Mouse (Mus musculus): Measurements from ENCODE around the gene Lipc. TPM values are rescaled to one million over a fixed set of nuclear protein-coding genes. Genes with fewer than 3 reads are reported as not detected.

Lipc gene
- 0.08 TPM in 1 of 2 replicates, not detected in the other for polyA plus RNA-seq (2015; fragmentation: Nextera tagmentation; extraction: Ambion mirVana)

- Histone ChIP-seq H3K4me2 (replicated peaks; ENCODE audit: low read depth) (no peak within 1 kb of the TSS), H3K4me3 (ENCODE audit: low read depth, low read length) (no peak within 1 kb of the TSS), H3K9me3 (ENCODE audit: control insufficient read depth) (no peaks in the 10 kb centered on the region), H3K36me3 (ENCODE audit: control insufficient read depth, insufficient read depth) (no peaks in the 10 kb centered on the region), H3K4me1 (replicated peaks; ENCODE audit: control insufficient read depth, insufficient read depth, low read length) (no peaks in the 10 kb centered on the region), H3K9ac (ENCODE audit: low read depth, low read length) (no peak within 1 kb of the TSS), H3K27ac (ENCODE audit: low read depth, low read length) (no peak within 1 kb of the TSS), H3K27me3 (replicated peaks; ENCODE audit: control insufficient read depth, insufficient read depth, low read length) (no peaks in the 10 kb centered on the region)
- no peak for ATAC-seq
- WGBS: 92% methylated on average over 4 of the region's 4 CpGs
- no peak for TF ChIP-seq CTCF (IDR thresholded peaks at IDR 0.05; ENCODE audit: low read depth)
Observed at GRCm38 (mm10) chr9:70952126-70952525, at the start of gene Lipc. TSS of gene Lipc (minus strand) at chr9:70952226.

- H3K36me3 ChIP-seq (ENCODE audit: control insufficient read depth, insufficient read depth): no peaks in the 10 kb centered on the region
- TF ChIP-seq CTCF (IDR thresholded peaks at IDR 0.05; ENCODE audit: low read depth): no peak
- H3K27me3 ChIP-seq (replicated peaks; ENCODE audit: control insufficient read depth, insufficient read depth, low read length): no peaks in the 10 kb centered on the region
- no peaks in the 10 kb centered on the region for H3K9me3 ChIP-seq (ENCODE audit: control insufficient read depth)
- H3K4me2 ChIP-seq (replicated peaks; ENCODE audit: low read depth): no peak overlapping the region
- no peak for ATAC-seq
- no peak overlapping the region for H3K9ac ChIP-seq (ENCODE audit: low read depth, low read length)
- WGBS: 85% methylated on average over 4 of the region's 4 CpGs
- no peak overlapping the region for H3K27ac ChIP-seq (ENCODE audit: low read depth, low read length)
- no peaks in the 10 kb centered on the region for H3K4me1 ChIP-seq (replicated peaks; ENCODE audit: control insufficient read depth, insufficient read depth, low read length)
- no peak overlapping the region for H3K4me3 ChIP-seq (ENCODE audit: low read depth, low read length)
Observed at GRCm38 (mm10) chr9:70999161-70999560, 47.1 kb upstream of the Lipc start.

- 58% methylated on average over 6 of the region's 6 CpGs for WGBS
- H3K4me3 ChIP-seq (ENCODE audit: low read depth, low read length): no peak overlapping the region
- peak; percentile 67 for ATAC-seq
- TF ChIP-seq CTCF (IDR thresholded peaks at IDR 0.05; ENCODE audit: low read depth): no peak
- no peaks in the 10 kb centered on the region for H3K4me1 ChIP-seq (replicated peaks; ENCODE audit: control insufficient read depth, insufficient read depth, low read length)
- no peaks in the 10 kb centered on the region for H3K36me3 ChIP-seq (ENCODE audit: control insufficient read depth, insufficient read depth)
- no peaks in the 10 kb centered on the region for H3K9me3 ChIP-seq (ENCODE audit: control insufficient read depth)
- H3K27ac ChIP-seq (ENCODE audit: low read depth, low read length): no peak overlapping the region
- no peak overlapping the region for H3K9ac ChIP-seq (ENCODE audit: low read depth, low read length)
- no peaks in the 10 kb centered on the region for H3K27me3 ChIP-seq (replicated peaks; ENCODE audit: control insufficient read depth, insufficient read depth, low read length)
- no peak overlapping the region for H3K4me2 ChIP-seq (replicated peaks; ENCODE audit: low read depth)
Observed at GRCm38 (mm10) chr9:70998719-70999118, 46.7 kb upstream of the Lipc start.

GRCm38 (mm10) chr9:70993326-70993725 lies 41.3 kb upstream of the Lipc start:
- Histone ChIP-seq H3K4me2 (replicated peaks; ENCODE audit: low read depth) (no peak overlapping the region), H3K9me3 (ENCODE audit: control insufficient read depth) (no peaks in the 10 kb centered on the region), H3K27me3 (replicated peaks; ENCODE audit: control insufficient read depth, insufficient read depth, low read length) (no peaks in the 10 kb centered on the region), H3K4me3 (ENCODE audit: low read depth, low read length) (no peak overlapping the region), H3K36me3 (ENCODE audit: control insufficient read depth, insufficient read depth) (no peaks in the 10 kb centered on the region), H3K27ac (ENCODE audit: low read depth, low read length) (no peak overlapping the region), H3K9ac (ENCODE audit: low read depth, low read length) (no peak overlapping the region), H3K4me1 (replicated peaks; ENCODE audit: control insufficient read depth, insufficient read depth, low read length) (no peaks in the 10 kb centered on the region)
- no peak for ATAC-seq
- 63% methylated on average over 6 of the region's 6 CpGs for WGBS
- no peak for TF ChIP-seq CTCF (IDR thresholded peaks at IDR 0.05; ENCODE audit: low read depth)

- H3K4me3 ChIP-seq (ENCODE audit: low read depth, low read length): no peak overlapping the region
- H3K27ac ChIP-seq (ENCODE audit: low read depth, low read length): no peak overlapping the region
- H3K9ac ChIP-seq (ENCODE audit: low read depth, low read length): no peak overlapping the region
- no peaks in the 10 kb centered on the region for H3K9me3 ChIP-seq (ENCODE audit: control insufficient read depth)
- 77% methylated on average over 5 of the region's 5 CpGs for WGBS
- ATAC-seq: no peak
- no peaks in the 10 kb centered on the region for H3K27me3 ChIP-seq (replicated peaks; ENCODE audit: control insufficient read depth, insufficient read depth, low read length)
- no peaks in the 10 kb centered on the region for H3K4me1 ChIP-seq (replicated peaks; ENCODE audit: control insufficient read depth, insufficient read depth, low read length)
- H3K36me3 ChIP-seq (ENCODE audit: control insufficient read depth, insufficient read depth): no peaks in the 10 kb centered on the region
- TF ChIP-seq CTCF (IDR thresholded peaks at IDR 0.05; ENCODE audit: low read depth): no peak
- no peak overlapping the region for H3K4me2 ChIP-seq (replicated peaks; ENCODE audit: low read depth)
Observed at GRCm38 (mm10) chr9:70991401-70991800, 39.4 kb upstream of the Lipc start.

GRCm38 (mm10) chr9:70987210-70987609 lies 35.2 kb upstream of the Lipc start:
- TF ChIP-seq CTCF (IDR thresholded peaks at IDR 0.05; ENCODE audit: low read depth): no peak
- no peak overlapping the region for H3K4me3 ChIP-seq (ENCODE audit: low read depth, low read length)
- no peaks in the 10 kb centered on the region for H3K36me3 ChIP-seq (ENCODE audit: control insufficient read depth, insufficient read depth)
- H3K4me2 ChIP-seq (replicated peaks; ENCODE audit: low read depth): no peak overlapping the region
- H3K27ac ChIP-seq (ENCODE audit: low read depth, low read length): no peak overlapping the region
- no peaks in the 10 kb centered on the region for H3K27me3 ChIP-seq (replicated peaks; ENCODE audit: control insufficient read depth, insufficient read depth, low read length)
- H3K9ac ChIP-seq (ENCODE audit: low read depth, low read length): no peak overlapping the region
- 60% methylated on average over 2 of the region's 2 CpGs for WGBS
- ATAC-seq: no peak
- H3K9me3 ChIP-seq (ENCODE audit: control insufficient read depth): no peaks in the 10 kb centered on the region
- H3K4me1 ChIP-seq (replicated peaks; ENCODE audit: control insufficient read depth, insufficient read depth, low read length): no peaks in the 10 kb centered on the region

- Histone ChIP-seq H3K9ac (ENCODE audit: low read depth, low read length) (no peak overlapping the region), H3K4me3 (ENCODE audit: low read depth, low read length) (no peak overlapping the region), H3K4me2 (replicated peaks; ENCODE audit: low read depth) (no peak overlapping the region), H3K36me3 (ENCODE audit: control insufficient read depth, insufficient read depth) (no peaks in the 10 kb centered on the region), H3K4me1 (replicated peaks; ENCODE audit: control insufficient read depth, insufficient read depth, low read length) (no peaks in the 10 kb centered on the region), H3K9me3 (ENCODE audit: control insufficient read depth) (0 out of 2 replicates have a peak, but pooled peaks cover 3% of the 10 kb centered on the region), H3K27ac (ENCODE audit: low read depth, low read length) (no peak overlapping the region), H3K27me3 (replicated peaks; ENCODE audit: control insufficient read depth, insufficient read depth, low read length) (no peaks in the 10 kb centered on the region)
- TF ChIP-seq CTCF (IDR thresholded peaks at IDR 0.05; ENCODE audit: low read depth): no peak
- WGBS: 97% methylated on average over 3 of the region's 3 CpGs
- ATAC-seq: no peak
Observed at GRCm38 (mm10) chr9:70982991-70983480, 31.0 kb upstream of the Lipc start.

All from intestine, postnatal 0 days (tissue).